Mouse (Mus musculus): ENCODE measurements at regions not wholly inside any gene's neighbourhood (a gene's known extent, or its start where the extent isn't known, plus 50 kb on each side); places are given as distances from the start of the nearest gene placed in this dataset.

- no peak for TF ChIP-seq POLR2A (IDR thresholded peaks at IDR 0.05; ENCODE audit: borderline replicate concordance, insufficient read depth, low read length)
- TF ChIP-seq CTCF (IDR thresholded peaks at IDR 0.05; ENCODE audit: borderline replicate concordance, insufficient read depth, low read depth, low read length): no peak
Observed at GRCm38 (mm10) chr1:10919958-10920357, 493.9 kb upstream of the A830018L16Rik start.
